Mouse (Mus musculus): Measurements from ENCODE around the gene Itln1.

DNA sequence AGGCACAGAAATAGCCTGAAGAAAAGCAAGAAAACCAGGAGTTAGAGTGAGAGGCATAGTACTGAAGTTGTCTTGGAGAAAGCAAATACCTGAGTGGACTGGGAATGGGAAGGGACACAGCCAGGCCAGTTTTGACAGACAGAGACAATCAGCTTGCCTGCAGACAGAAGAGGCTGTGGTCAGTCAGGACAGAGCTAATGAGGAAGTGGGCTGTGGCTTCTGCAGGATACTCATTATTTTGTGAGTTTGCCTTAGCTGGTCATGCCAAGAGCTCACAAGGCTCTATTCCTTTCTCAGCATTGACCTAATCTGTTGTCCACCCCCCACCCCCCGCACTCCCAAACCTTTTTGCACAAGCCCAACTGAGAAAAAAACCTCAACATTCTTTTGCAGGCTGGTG, 26.1 kb upstream of the Itln1 start:
- TF ChIP-seq POLR2A (IDR thresholded peaks at IDR 0.05; ENCODE audit: borderline replicate concordance, extremely low read depth, insufficient read depth, insufficient read length, poor library complexity, severe bottlenecking) (no peak), CTCF (IDR thresholded peaks at IDR 0.05; ENCODE audit: borderline replicate concordance, extremely low read depth, insufficient read depth, insufficient read length) (no peak)
